Mouse (Mus musculus): Measurements from ENCODE around the gene Igfbp6. TPM values are rescaled to one million over a fixed set of nuclear protein-coding genes. Genes with fewer than 3 reads are reported as not detected.

Gene Igfbp6
- polyA plus RNA-seq, 1 experiment from 2014 or later: 8.8 TPM

- H3K27me3 ChIP-seq (replicated peaks; ENCODE audit: control insufficient read depth, insufficient read depth, low read length): no peaks in the 10 kb centered on the region
- 38% methylated on average over 7 of the region's 7 CpGs for WGBS
- no peak overlapping the region for H3K4me3 ChIP-seq (ENCODE audit: low read depth, low read length)
- ATAC-seq (replicated peaks; ENCODE audit: low FRiP score, low TSS enrichment, low read depth): no peak
- no peaks in the 10 kb centered on the region for H3K4me1 ChIP-seq (replicated peaks; ENCODE audit: control insufficient read depth, insufficient read depth, low read length)
- H3K36me3 ChIP-seq (ENCODE audit: control insufficient read depth, insufficient read depth, low read length): no peaks in the 10 kb centered on the region
- no peak for DNase-seq (ENCODE audit: low spot score)
- H3K27ac ChIP-seq (ENCODE audit: low read depth): no peak overlapping the region
- no peaks in the 10 kb centered on the region for H3K9me3 ChIP-seq (ENCODE audit: control insufficient read depth, low read length)
- no peak overlapping the region for H3K9ac ChIP-seq (ENCODE audit: low read length)
- H3K4me2 ChIP-seq (ENCODE audit: low read length): no peak overlapping the region
Observed at GRCm38 (mm10) chr15:102191699-102192098, 47.5 kb downstream of the Igfbp6 start.

- peak overlapping the region; percentile 3; the same call in 1 of the 2 replicates for H3K27ac ChIP-seq (ENCODE audit: low read depth)
- no peaks in the 10 kb centered on the region for H3K27me3 ChIP-seq (replicated peaks; ENCODE audit: control insufficient read depth, insufficient read depth, low read length)
- H3K9me3 ChIP-seq (ENCODE audit: control insufficient read depth, low read length): no peaks in the 10 kb centered on the region
- no peak overlapping the region for H3K4me3 ChIP-seq (ENCODE audit: low read depth, low read length)
- ATAC-seq (replicated peaks; ENCODE audit: low FRiP score, low TSS enrichment, low read depth): no peak
- H3K4me1 ChIP-seq (replicated peaks; ENCODE audit: control insufficient read depth, insufficient read depth, low read length): no peaks in the 10 kb centered on the region
- H3K36me3 ChIP-seq (ENCODE audit: control insufficient read depth, insufficient read depth, low read length): no peaks in the 10 kb centered on the region
- H3K4me2 ChIP-seq (ENCODE audit: low read length): no peak overlapping the region
- H3K9ac ChIP-seq (ENCODE audit: low read length): no peak overlapping the region
- WGBS: 42% methylated on average over 7 of the region's 7 CpGs
- no peak for DNase-seq (ENCODE audit: low spot score)
Observed at GRCm38 (mm10) chr15:102192271-102192812, 48.2 kb downstream of the Igfbp6 start.

GRCm38 (mm10) chr15:102192820-102193386 is 48.7 kb downstream of the Igfbp6 start:
- H3K27ac ChIP-seq (ENCODE audit: low read depth): 0 out of 2 replicates have a peak overlapping the region, but pooled peaks have one; percentile 3
- WGBS: 28% methylated on average over 5 of the region's 5 CpGs
- ATAC-seq (replicated peaks; ENCODE audit: low FRiP score, low TSS enrichment, low read depth): no peak

GRCm38 (mm10) chr15:102193652-102194051 is 49.5 kb downstream of the Igfbp6 start:
- Histone ChIP-seq H3K9me3 (ENCODE audit: control insufficient read depth, low read length) (no peaks in the 10 kb centered on the region), H3K27ac (ENCODE audit: low read depth) (no peak overlapping the region), H3K27me3 (replicated peaks; ENCODE audit: control insufficient read depth, insufficient read depth, low read length) (no peaks in the 10 kb centered on the region), H3K36me3 (ENCODE audit: control insufficient read depth, insufficient read depth, low read length) (0 out of 2 replicates have a peak, but pooled peaks cover 5% of the 10 kb centered on the region), H3K4me3 (ENCODE audit: low read depth, low read length) (no peak overlapping the region), H3K4me2 (ENCODE audit: low read length) (no peak overlapping the region), H3K4me1 (replicated peaks; ENCODE audit: control insufficient read depth, insufficient read depth, low read length) (no peaks in the 10 kb centered on the region), H3K9ac (ENCODE audit: low read length) (no peak overlapping the region)
- DNase-seq (ENCODE audit: low spot score): no peak
- ATAC-seq (replicated peaks; ENCODE audit: low FRiP score, low TSS enrichment, low read depth): no peak
- 77% methylated on average over 4 of the region's 4 CpGs for WGBS

More at GRCm38 (mm10) chr15:102192820-102193386, 48.7 kb downstream of the Igfbp6 start:
- no peaks in the 10 kb centered on the region for H3K27me3 ChIP-seq (replicated peaks; ENCODE audit: control insufficient read depth, insufficient read depth, low read length)
- H3K9ac ChIP-seq (ENCODE audit: low read length): no peak overlapping the region
- no peak overlapping the region for H3K4me3 ChIP-seq (ENCODE audit: low read depth, low read length)
- H3K9me3 ChIP-seq (ENCODE audit: control insufficient read depth, low read length): no peaks in the 10 kb centered on the region
- DNase-seq (ENCODE audit: low spot score): no peak
- 0 out of 2 replicates have a peak, but pooled peaks cover 4% of the 10 kb centered on the region for H3K36me3 ChIP-seq (ENCODE audit: control insufficient read depth, insufficient read depth, low read length)
- no peak overlapping the region for H3K4me2 ChIP-seq (ENCODE audit: low read length)
- no peaks in the 10 kb centered on the region for H3K4me1 ChIP-seq (replicated peaks; ENCODE audit: control insufficient read depth, insufficient read depth, low read length)

- Histone ChIP-seq H3K4me2 (ENCODE audit: low read length) (no peak overlapping the region), H3K27me3 (replicated peaks; ENCODE audit: control insufficient read depth, insufficient read depth, low read length) (no peaks in the 10 kb centered on the region), H3K9ac (ENCODE audit: low read length) (no peak overlapping the region), H3K4me3 (ENCODE audit: low read depth, low read length) (no peak overlapping the region), H3K36me3 (ENCODE audit: control insufficient read depth, insufficient read depth, low read length) (0 out of 2 replicates have a peak, but pooled peaks cover 5% of the 10 kb centered on the region), H3K27ac (ENCODE audit: low read depth) (no peak overlapping the region), H3K4me1 (replicated peaks; ENCODE audit: control insufficient read depth, insufficient read depth, low read length) (no peaks in the 10 kb centered on the region), H3K9me3 (ENCODE audit: control insufficient read depth, low read length) (no peaks in the 10 kb centered on the region)
- ATAC-seq (replicated peaks; ENCODE audit: low FRiP score, low TSS enrichment, low read depth) (no peak), DNase-seq (ENCODE audit: low spot score) (no peak)
- 85% methylated on average over 4 of the region's 4 CpGs for WGBS
Observed at GRCm38 (mm10) chr15:102194439-102194838, 50.3 kb downstream of the Igfbp6 start.

GRCm38 (mm10) chr15:102195373-102195772 is 51.2 kb downstream of the Igfbp6 start:
- Histone ChIP-seq H3K27ac (ENCODE audit: low read depth) (no peak overlapping the region), H3K9ac (ENCODE audit: low read length) (no peak overlapping the region), H3K9me3 (ENCODE audit: control insufficient read depth, low read length) (no peaks in the 10 kb centered on the region), H3K27me3 (replicated peaks; ENCODE audit: control insufficient read depth, insufficient read depth, low read length) (no peaks in the 10 kb centered on the region), H3K36me3 (ENCODE audit: control insufficient read depth, insufficient read depth, low read length) (0 out of 2 replicates have a peak, but pooled peaks cover 5% of the 10 kb centered on the region), H3K4me1 (replicated peaks; ENCODE audit: control insufficient read depth, insufficient read depth, low read length) (no peaks in the 10 kb centered on the region), H3K4me2 (ENCODE audit: low read length) (no peak overlapping the region), H3K4me3 (ENCODE audit: low read depth, low read length) (no peak overlapping the region)
- DNase-seq (ENCODE audit: low spot score) (no peak), ATAC-seq (replicated peaks; ENCODE audit: low FRiP score, low TSS enrichment, low read depth) (no peak)
- WGBS: 58% methylated on average over 4 of the region's 4 CpGs

- H3K27ac ChIP-seq (ENCODE audit: low read depth): no peak overlapping the region
- H3K27me3 ChIP-seq (replicated peaks; ENCODE audit: control insufficient read depth, insufficient read depth, low read length): no peaks in the 10 kb centered on the region
- WGBS: 73% methylated on average over 4 of the region's 4 CpGs
- DNase-seq (ENCODE audit: low spot score): no peak
- no peak overlapping the region for H3K4me3 ChIP-seq (ENCODE audit: low read depth, low read length)
- ATAC-seq (replicated peaks; ENCODE audit: low FRiP score, low TSS enrichment, low read depth): no peak
- H3K9me3 ChIP-seq (ENCODE audit: control insufficient read depth, low read length): no peaks in the 10 kb centered on the region
- H3K36me3 ChIP-seq (ENCODE audit: control insufficient read depth, insufficient read depth, low read length): peaks cover 10% of the 10 kb centered on the region
- no peak overlapping the region for H3K4me2 ChIP-seq (ENCODE audit: low read length)
- no peak overlapping the region for H3K9ac ChIP-seq (ENCODE audit: low read length)
- peaks cover 5% of the 10 kb centered on the region for H3K4me1 ChIP-seq (replicated peaks; ENCODE audit: control insufficient read depth, insufficient read depth, low read length)
Observed at GRCm38 (mm10) chr15:102198841-102199240, 54.7 kb downstream of the Igfbp6 start.
